Mouse (Mus musculus) layer of hippocampus, postnatal 10 days (tissue): Measurements from ENCODE around the gene Fgfr2. TPM values are rescaled to one million over a fixed set of nuclear protein-coding genes. Genes with fewer than 3 reads are reported as not detected.

Experiments
- DNase-seq, 2 experiments: peaks; one replicate each; pipeline ENCODE4 v3.0.0; 2021; ENCODE audit warnings: low spot score in 2 of 2
- total RNA-seq, 2 experiments: library from RNA; stranded (reverse); gene quantifications; 2 replicates each; pipeline ENCODE4 v1.2.3; 2021

Fgfr2 gene
- total RNA-seq, 2 experiments from 2014 or later, result 35.6 to 48.3 TPM

- peak in 1 of 2 experiments; percentile 28 for DNase-seq
These were observed 316.0 kb downstream of the Fgfr2 start for GRCm38 (mm10) chr7:132806926-132807857.

- peak in 1 of 2 experiments; percentile 56 for DNase-seq
These were observed 316.9 kb downstream of the Fgfr2 start for GRCm38 (mm10) chr7:132806286-132806685.

GRCm38 (mm10) chr7:132804951-132805350, 318.2 kb downstream of the Fgfr2 start:
- DNase-seq, result no peak

DNA sequence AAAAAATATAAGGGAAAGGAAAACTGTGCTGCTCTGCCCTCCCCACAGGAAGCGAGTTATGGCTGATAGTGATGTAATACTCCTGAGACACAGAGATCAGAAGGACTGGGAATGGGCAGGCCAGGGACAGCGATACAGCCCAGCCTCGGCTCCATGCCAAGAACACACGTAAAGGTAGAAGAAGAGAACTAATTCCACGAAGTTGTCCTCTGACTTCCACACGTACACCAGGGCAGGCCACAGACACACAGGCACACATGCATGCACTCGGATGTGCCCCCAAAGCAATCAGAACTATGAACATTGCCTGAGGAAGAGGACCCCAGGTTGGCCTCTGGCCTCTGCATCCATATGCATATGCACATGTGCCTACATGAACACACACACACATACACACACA, 318.7 kb downstream of the Fgfr2 start:
- DNase-seq, result no peak

DNA sequence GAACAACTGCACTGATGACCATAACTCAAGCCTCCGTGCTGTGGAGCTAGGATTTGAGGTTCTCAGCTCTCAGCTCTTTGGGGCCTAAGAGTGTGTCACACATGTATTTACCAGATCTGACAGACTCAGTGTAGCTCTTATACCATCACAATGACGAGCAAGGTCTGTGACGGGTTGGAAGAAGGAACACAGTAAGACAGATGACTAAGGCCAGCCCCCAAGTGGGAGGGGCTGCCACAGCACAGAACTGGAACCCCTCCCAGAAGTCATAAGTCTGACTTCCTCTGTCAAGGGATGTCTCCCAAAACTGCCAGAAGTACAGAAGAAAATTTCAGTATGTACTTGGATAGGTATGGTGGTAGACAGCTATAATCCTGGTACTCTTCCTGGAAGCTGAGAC, 319.2 kb downstream of the Fgfr2 start:
- DNase-seq, result no peak

GRCm38 (mm10) chr7:132803336-132803735, 319.8 kb downstream of the Fgfr2 start:
- DNase-seq, result no peak

- DNase-seq, result no peak
These were observed 320.5 kb downstream of the Fgfr2 start for GRCm38 (mm10) chr7:132802691-132803090.

- DNase-seq, result no peak
These were observed 321.1 kb downstream of the Fgfr2 start for GRCm38 (mm10) chr7:132802066-132802465.

- DNase-seq, result no peak
These were observed 321.6 kb downstream of the Fgfr2 start for GRCm38 (mm10) chr7:132801509-132801908.

DNA sequence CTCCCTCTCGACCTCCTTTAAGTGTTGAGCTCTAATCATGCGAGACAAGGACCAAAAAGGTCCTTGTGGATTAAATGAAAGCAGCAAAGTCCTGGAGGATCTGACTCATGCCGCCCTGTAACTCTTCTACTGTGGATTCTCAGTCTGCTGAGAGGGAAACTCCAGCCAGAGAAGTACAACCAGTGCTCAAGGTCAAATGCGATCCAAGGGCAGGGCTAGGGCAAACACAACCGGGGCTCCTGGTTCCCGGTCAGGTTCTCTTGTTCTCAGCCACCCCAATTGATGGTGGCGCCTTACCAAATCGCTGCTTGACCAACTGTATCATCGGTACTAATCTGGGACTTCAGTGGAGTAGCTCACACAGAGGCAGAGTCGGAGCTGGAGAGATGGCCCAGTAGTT, 322.3 kb downstream of the Fgfr2 start:
- DNase-seq, result no peak

GRCm38 (mm10) chr7:132799119-132800016, 323.8 kb downstream of the Fgfr2 start:
- DNase-seq, result no peak

DNA sequence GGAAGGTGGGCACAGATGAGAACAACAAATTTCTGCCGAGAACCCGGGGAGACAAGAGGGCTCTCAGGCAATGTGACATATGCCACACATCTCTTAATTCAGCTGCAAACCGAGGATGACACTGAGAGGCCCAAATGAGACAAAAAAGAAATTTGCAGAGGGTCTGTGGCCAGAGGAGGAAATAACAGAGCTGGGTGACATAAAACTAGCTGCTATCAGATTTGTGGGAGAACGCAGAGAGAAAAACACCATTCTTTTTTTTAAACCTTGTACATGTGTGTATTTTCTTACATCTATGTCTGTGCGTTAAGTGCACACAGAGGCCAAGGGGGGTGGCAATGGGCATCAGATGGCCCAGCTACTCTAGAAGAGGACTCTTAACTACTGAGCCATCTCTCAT, 328.0 kb downstream of the Fgfr2 start:
- no peak for DNase-seq

DNA sequence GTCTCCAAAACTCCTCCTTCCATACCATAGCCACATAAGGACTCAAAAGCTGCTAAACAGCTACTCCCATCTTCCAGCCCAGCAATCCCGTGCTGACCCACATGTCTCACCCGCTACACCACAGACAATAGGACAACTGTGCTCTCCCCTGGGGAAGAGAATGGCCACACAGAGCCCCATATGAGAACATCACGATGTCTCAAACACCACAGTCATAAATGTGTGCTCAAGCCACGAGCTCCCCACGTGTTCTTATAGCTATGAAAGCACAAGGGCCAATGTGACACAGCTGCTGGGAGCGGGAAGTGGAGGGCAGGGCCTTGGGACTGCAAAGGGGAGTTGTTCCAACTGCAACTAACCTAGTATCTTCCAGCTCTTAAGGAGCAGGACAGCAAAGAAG, 329.7 kb downstream of the Fgfr2 start:
- DNase-seq, result no peak

- no peak for DNase-seq
These were observed 332.5 kb downstream of the Fgfr2 start for GRCm38 (mm10) chr7:132790447-132791219.

DNA sequence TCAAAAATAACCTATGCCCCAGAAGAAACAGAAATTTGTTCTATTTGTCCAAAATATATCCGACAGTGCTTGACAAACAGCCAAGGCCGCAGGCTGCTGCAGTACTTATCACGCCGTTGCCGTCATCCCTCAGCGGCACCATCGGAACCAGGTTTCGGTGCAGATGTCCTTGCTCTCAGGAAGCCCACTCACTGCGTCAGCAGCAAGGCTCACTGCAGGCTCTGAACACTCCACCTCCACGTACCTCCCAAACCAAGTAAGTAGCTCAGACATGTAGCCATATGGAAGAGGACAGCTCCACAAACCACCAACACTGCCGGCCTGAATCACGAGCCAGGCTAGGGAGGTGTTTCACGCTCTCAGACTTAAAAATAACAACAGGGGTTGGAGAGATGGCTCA, 334.3 kb downstream of the Fgfr2 start:
- DNase-seq, result no peak

DNA sequence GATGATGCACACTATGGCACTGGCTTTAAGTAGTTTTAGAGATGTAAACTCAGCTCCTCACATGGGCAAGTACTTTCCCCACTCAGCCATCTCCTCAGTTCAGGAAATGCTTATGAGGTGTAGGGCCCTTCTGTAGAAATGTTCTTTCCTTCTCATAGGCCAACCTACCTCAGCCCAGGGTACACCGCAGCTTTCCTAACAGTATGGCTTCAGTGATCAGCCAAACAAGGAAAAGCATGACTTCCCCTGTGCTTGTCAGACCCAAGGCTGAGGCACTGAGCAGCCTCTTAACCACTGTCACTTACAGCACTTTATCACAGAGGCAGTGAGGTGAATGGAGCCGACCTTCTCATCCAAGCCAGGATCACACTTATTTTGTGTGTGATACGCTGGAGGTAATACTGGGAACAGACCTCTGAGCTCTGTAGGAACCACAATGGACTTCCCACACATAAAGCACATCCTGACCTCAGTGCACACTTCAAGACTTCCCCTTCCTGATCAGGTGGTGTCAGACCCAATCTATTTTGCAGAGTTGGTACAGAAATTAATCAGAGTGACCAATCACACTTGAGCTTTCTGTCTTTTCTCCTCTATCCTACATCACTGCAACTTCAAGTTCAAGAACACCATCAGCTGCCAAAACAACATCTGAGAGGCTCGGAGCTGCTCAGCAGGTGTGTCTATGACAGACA, 335.5 kb downstream of the Fgfr2 start:
- no peak for DNase-seq

DNA sequence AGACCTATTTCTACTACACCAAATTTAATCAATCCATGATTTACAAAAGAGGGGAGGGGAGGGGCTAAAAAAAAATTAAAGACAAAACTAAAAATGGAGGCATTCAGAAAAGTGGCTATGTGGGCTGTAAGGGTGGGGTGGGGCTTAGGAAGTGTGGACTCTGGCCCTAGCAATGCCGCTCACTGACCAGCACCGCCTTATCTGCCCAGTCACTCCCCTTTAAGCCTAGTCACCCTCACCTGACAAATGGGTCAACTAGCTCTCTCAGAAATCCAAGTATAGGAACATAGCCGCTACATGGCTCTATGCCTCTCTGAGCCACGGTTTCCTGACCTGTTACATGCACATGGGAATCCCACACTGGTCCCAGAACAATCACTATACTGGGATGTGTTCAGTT, 336.1 kb downstream of the Fgfr2 start:
- DNase-seq, result no peak

- no peak for DNase-seq
These were observed 336.6 kb downstream of the Fgfr2 start for GRCm38 (mm10) chr7:132786522-132786921.

- no peak for DNase-seq
These were observed 337.1 kb downstream of the Fgfr2 start for GRCm38 (mm10) chr7:132786011-132786410.

GRCm38 (mm10) chr7:132784101-132784500, 339.0 kb downstream of the Fgfr2 start:
- no peak for DNase-seq

GRCm38 (mm10) chr7:132781850-132782249, 341.3 kb downstream of the Fgfr2 start:
- DNase-seq, result no peak
